In genomic region chr12:99549811-99550210, GRCm38 (mm10) we compare ENCODE assay signal across 21 mouse cellular contexts.
"Had no signal": no experiment of that assay in that cellular context is flagged by ENCODE, and none has a peak within 500 bp of the region (broad histone marks: within the 10 kb centered on the region; RNA-seq: fewer than 3 reads in every experiment).

No protein-coding gene starts in this region.

- DNase-seq: heart, postnatal 10 days; heart, postnatal 36 days; heart, postnatal 4 days; kidney, adult 11 months; kidney, adult 18-20 months; kidney, adult 2 months; kidney, adult 8-10 months; kidney, adult 9 months; kidney, postnatal 10 days; kidney, postnatal 14 days; kidney, postnatal 25 days; kidney, postnatal 36 days; kidney, postnatal 4 days; layer of hippocampus, adult 9-11 months; layer of hippocampus, postnatal 36 days had no signal

- ATAC-seq: hindbrain, embryonic 16.5 days; hindbrain, postnatal 0 days; inflammation-experienced regulatory T-cells, adult 6 months; intestine, embryonic 15.5 days; intestine, embryonic 16.5 days; intestine, postnatal 0 days had no signal
